ENCODE assay signal across 9 mouse cellular contexts in the genomic region with DNA sequence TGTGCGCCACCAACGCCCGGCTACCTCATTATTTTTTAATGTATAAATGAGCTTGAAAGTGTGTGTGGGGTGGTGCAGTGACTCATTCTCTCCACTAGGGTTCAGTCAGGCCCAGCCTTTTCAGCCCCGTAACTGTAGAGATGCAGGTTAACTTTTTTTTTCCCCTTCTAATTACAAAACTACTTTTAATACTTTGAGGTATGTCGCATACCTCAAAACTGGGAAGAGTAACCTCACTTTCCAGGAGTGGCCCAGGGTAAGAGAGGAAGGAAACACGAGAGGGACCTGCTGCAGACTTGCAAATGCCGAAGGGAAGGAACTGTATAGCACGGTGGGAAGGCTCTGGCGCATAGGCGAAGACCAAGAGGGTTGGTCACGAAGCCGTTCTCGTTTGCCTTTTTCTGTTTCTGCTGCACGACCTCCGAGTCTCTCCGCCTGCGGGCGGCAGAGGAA. TPM values are rescaled to one million over a fixed set of nuclear protein-coding genes. Genes with fewer than 3 reads are reported as not detected.
DNase-seq lines count a peak whose midpoint lies in the region; ATAC-seq and TF ChIP-seq lines count a peak whose summit lies in the region.
"Had no signal": no experiment of that assay in that cellular context is flagged by ENCODE, and none has a peak within 500 bp of the region (broad histone marks: within the 10 kb centered on the region; RNA-seq: fewer than 3 reads in every experiment).

No protein-coding gene starts in this region.

- peak overlapping the region; percentile 56 for H3K9ac ChIP-seq in ES-Bruce4 (ENCODE audit: low read depth, poor library complexity, severe bottlenecking)
- H3K9ac ChIP-seq in lung, embryonic 15.5 days: 0 out of 2 replicates have a peak overlapping the region, but pooled peaks have one; percentile 8
- no peak overlapping the region; the same call in 1 of the 2 replicates for H3K9ac ChIP-seq in neural tube, embryonic 15.5 days (replicated peaks)

- intact Hi-C loops in heart, postnatal 10 days (cut with DNase I): loop anchor here (1.0 kb wide), 2 partner anchors 19 to 71 kb away; partner anchors contain the start of gene Timeless

- peak overlapping the region; percentile 63 for H3K4me2 ChIP-seq in lung, embryonic 15.5 days
- peak overlapping the region; percentile 64 for H3K4me2 ChIP-seq in neural tube, embryonic 15.5 days

- TF ChIP-seq CTCF in ES-Bruce4 (IDR thresholded peaks at IDR 0.05; ENCODE audit: low read depth, low read length): peak; percentile 40
- TF ChIP-seq CTCF in brain, embryonic 14.5 days (IDR thresholded peaks at IDR 0.05; ENCODE audit: borderline replicate concordance, extremely low read depth, insufficient read depth, insufficient read length): peak; percentile 67; the same call in 1 of the 2 replicates
- TF ChIP-seq CTCF in embryonic fibroblast, embryonic 13.5 days (IDR thresholded peaks at IDR 0.05; ENCODE audit: borderline replicate concordance, insufficient read depth, low read length): peak; percentile 45; the same call in 1 of the 2 replicates

- TF ChIP-seq POLR2A in ES-Bruce4 (IDR thresholded peaks at IDR 0.05; ENCODE audit: insufficient read depth, low read length): no peak
- no peak for TF ChIP-seq POLR2A in brain, embryonic 14.5 days (IDR thresholded peaks at IDR 0.05; ENCODE audit: borderline replicate concordance, extremely low read depth, insufficient read depth, insufficient read length, poor library complexity, severe bottlenecking)
- TF ChIP-seq POLR2A in embryonic fibroblast, embryonic 13.5 days (IDR thresholded peaks at IDR 0.05; ENCODE audit: low read depth, low read length): no peak

- peak overlapping the region; percentile 74 for H3K4me3 ChIP-seq in ES-Bruce4 (ENCODE audit: low read depth, low read length)
- peak overlapping the region; percentile 10 for H3K4me3 ChIP-seq in embryonic fibroblast, embryonic 13.5 days (ENCODE audit: insufficient read depth, low read length)
- peak overlapping the region; percentile 34 for H3K4me3 ChIP-seq in lung, embryonic 15.5 days
- peak overlapping the region; percentile 28 for H3K4me3 ChIP-seq in neural tube, embryonic 15.5 days (replicated peaks)

- H3K9me3 ChIP-seq in ES-Bruce4 (replicated peaks; ENCODE audit: control insufficient read depth, insufficient read depth, low read length, poor library complexity, severe bottlenecking): no peaks in the 10 kb centered on the region
- H3K9me3 ChIP-seq in lung, embryonic 15.5 days: no peaks in the 10 kb centered on the region
- H3K9me3 ChIP-seq in neural tube, embryonic 15.5 days (replicated peaks): no peaks in the 10 kb centered on the region

- peaks cover 9% of the 10 kb centered on the region for H3K36me3 ChIP-seq in ES-Bruce4 (ENCODE audit: control insufficient read depth, insufficient read depth, low read length, poor library complexity, severe bottlenecking)
- H3K36me3 ChIP-seq in lung, embryonic 15.5 days: no peaks in the 10 kb centered on the region
- H3K36me3 ChIP-seq in neural tube, embryonic 15.5 days: no peaks in the 10 kb centered on the region

- peak overlapping the region; percentile 9; the same call in 1 of the 2 replicates for H3K27ac ChIP-seq in ES-Bruce4 (ENCODE audit: insufficient read depth, low read length)
- no peak overlapping the region for H3K27ac ChIP-seq in embryonic fibroblast, embryonic 13.5 days (ENCODE audit: insufficient read depth, low read length)
- H3K27ac ChIP-seq in lung, embryonic 15.5 days: 0 out of 2 replicates have a peak overlapping the region, but pooled peaks have one; percentile 25
- H3K27ac ChIP-seq in neural tube, embryonic 15.5 days (replicated peaks): no peak overlapping the region; the same call in 1 of the 2 replicates

- H3K4me1 ChIP-seq in ES-Bruce4 (ENCODE audit: control insufficient read depth, insufficient read depth, low read length): no peaks in the 10 kb centered on the region
- 0 out of 2 replicates have a peak, but pooled peaks cover 4% of the 10 kb centered on the region for H3K4me1 ChIP-seq in embryonic fibroblast, embryonic 13.5 days (ENCODE audit: control insufficient read depth, insufficient read depth, low read length)
- H3K4me1 ChIP-seq in lung, embryonic 15.5 days: peaks cover 18% of the 10 kb centered on the region
- peaks cover 22% of the 10 kb centered on the region for H3K4me1 ChIP-seq in neural tube, embryonic 15.5 days

- WGBS in lung, embryonic 15.5 days: 2% methylated on average over 18 of the region's 18 CpGs
- under 1% methylated on average over 18 of the region's 18 CpGs for WGBS in neural tube, embryonic 15.5 days

- TF ChIP-seq EP300 in ES-Bruce4 (IDR thresholded peaks at IDR 0.05; ENCODE audit: insufficient read depth, low read depth, low read length): no peak

- peak; percentile 41; the same call in 1 of the 2 replicates for ATAC-seq in lung, embryonic 15.5 days (ENCODE audit: borderline replicate concordance, extremely low read depth, low FRiP score, low TSS enrichment)
- ATAC-seq in neural tube, embryonic 15.5 days (ENCODE audit: low FRiP score): peak; percentile 37; the same call in 1 of the 2 replicates

- H3K27me3 ChIP-seq in ES-Bruce4 (ENCODE audit: control insufficient read depth, insufficient read depth, low read length, poor library complexity, severe bottlenecking): no peaks in the 10 kb centered on the region
- peaks cover 3% of the 10 kb centered on the region; the same call in 1 of the 2 replicates for H3K27me3 ChIP-seq in lung, embryonic 15.5 days
- 0 out of 2 replicates have a peak, but pooled peaks cover 5% of the 10 kb centered on the region for H3K27me3 ChIP-seq in neural tube, embryonic 15.5 days (replicated peaks)

- DNase-seq in brain, embryonic 14.5 days (ENCODE audit: low read depth): peak; percentile 80
- peak; percentile 70 to 77 for DNase-seq in heart, postnatal 10 days
- DNase-seq in kidney, postnatal 36 days: peak; percentile 82 to 83
- peak; percentile 67 for DNase-seq in testis, postnatal 10 days (ENCODE audit: low spot score)

RNA-seq across cellular contexts. Expression of gene Spryd4, which starts 1.3 kb away (rescaled TPM):
- polyA plus RNA-seq in ES-Bruce4 (2011; ENCODE audit: insufficient read depth, insufficient read length, low read depth, missing spikeins): 21.8 and 21.9 TPM in 2 replicates
- 12.6 and 15.2 TPM in 2 replicates for polyA plus RNA-seq in brain, embryonic 14.5 days (2012; rRNA removed)
- 14.5 and 17.6 TPM in 2 replicates for polyA plus RNA-seq in embryonic fibroblast, embryonic 13.5 days (2011; ENCODE audit: insufficient read length, low read depth, missing spikeins)
- total RNA-seq in heart, postnatal 10 days (2021): 10 to 100 TPM; 42.1 to 44.6 TPM
- 27.0 and 27.4 TPM in 2 replicates for polyA plus RNA-seq in lung, embryonic 15.5 days (2015; fragmentation: Nextera tagmentation; extraction: Ambion mirVana)
- polyA plus RNA-seq in neural tube, embryonic 15.5 days (2015; fragmentation: Nextera tagmentation; extraction: Ambion mirVana): 25.5 and 25.9 TPM in 2 replicates

RNA-seq across cellular contexts. Expression of gene Mip, which starts 12.7 kb away (rescaled TPM):
- polyA plus RNA-seq in ES-Bruce4 (2011; ENCODE audit: insufficient read depth, insufficient read length, low read depth, missing spikeins): 0.37 and 0.62 TPM in 2 replicates
- 0.36 and 0.39 TPM in 2 replicates for polyA plus RNA-seq in brain, embryonic 14.5 days (2012; rRNA removed)
- not detected in 2 replicates for polyA plus RNA-seq in embryonic fibroblast, embryonic 13.5 days (2011; ENCODE audit: insufficient read length, low read depth, missing spikeins)
- not detected for total RNA-seq in heart, postnatal 10 days (2021)
- not detected in 2 replicates for polyA plus RNA-seq in lung, embryonic 15.5 days (2015; fragmentation: Nextera tagmentation; extraction: Ambion mirVana)
- not detected in 2 replicates for polyA plus RNA-seq in neural tube, embryonic 15.5 days (2015; fragmentation: Nextera tagmentation; extraction: Ambion mirVana)
- total RNA-seq: layer of hippocampus, postnatal 36 days had no signal

RNA-seq across cellular contexts. Expression of gene Gls2, which starts 18.6 kb away (rescaled TPM):
- 24.3 and 30.9 TPM in 2 replicates for polyA plus RNA-seq in ES-Bruce4 (2011; ENCODE audit: insufficient read depth, insufficient read length, low read depth, missing spikeins)
- polyA plus RNA-seq in brain, embryonic 14.5 days (2012; rRNA removed): 2.4 and 4.4 TPM in 2 replicates
- polyA plus RNA-seq in embryonic fibroblast, embryonic 13.5 days (2011; ENCODE audit: insufficient read length, low read depth, missing spikeins): 1.1 and 1.2 TPM in 2 replicates
- under 1 TPM; 0.64 to 0.67 TPM for total RNA-seq in heart, postnatal 10 days (2021)
- 2.1 and 2.2 TPM in 2 replicates for polyA plus RNA-seq in lung, embryonic 15.5 days (2015; fragmentation: Nextera tagmentation; extraction: Ambion mirVana)
- 2.4 and 2.8 TPM in 2 replicates for polyA plus RNA-seq in neural tube, embryonic 15.5 days (2015; fragmentation: Nextera tagmentation; extraction: Ambion mirVana)

RNA-seq across cellular contexts. Expression of gene Timeless, which starts 19.0 kb away (rescaled TPM):
- 57.7 and 64.1 TPM in 2 replicates for polyA plus RNA-seq in ES-Bruce4 (2011; ENCODE audit: insufficient read depth, insufficient read length, low read depth, missing spikeins)
- polyA plus RNA-seq in brain, embryonic 14.5 days (2012; rRNA removed): 12.9 and 14.0 TPM in 2 replicates
- polyA plus RNA-seq in embryonic fibroblast, embryonic 13.5 days (2011; ENCODE audit: insufficient read length, low read depth, missing spikeins): 9.7 and 18.9 TPM in 2 replicates
- total RNA-seq in heart, postnatal 10 days (2021): 10 to 100 TPM; 11.5 to 17.3 TPM
- polyA plus RNA-seq in lung, embryonic 15.5 days (2015; fragmentation: Nextera tagmentation; extraction: Ambion mirVana): 61.4 and 63.1 TPM in 2 replicates
- 20.0 and 25.1 TPM in 2 replicates for polyA plus RNA-seq in neural tube, embryonic 15.5 days (2015; fragmentation: Nextera tagmentation; extraction: Ambion mirVana)

RNA-seq across cellular contexts. Expression of gene Rbms2, which starts 32.8 kb away (rescaled TPM):
- polyA plus RNA-seq in ES-Bruce4 (2011; ENCODE audit: insufficient read depth, insufficient read length, low read depth, missing spikeins): 133 and 137 TPM in 2 replicates
- 23.6 and 26.7 TPM in 2 replicates for polyA plus RNA-seq in brain, embryonic 14.5 days (2012; rRNA removed)
- 167 and 198 TPM in 2 replicates for polyA plus RNA-seq in embryonic fibroblast, embryonic 13.5 days (2011; ENCODE audit: insufficient read length, low read depth, missing spikeins)
- 10 to 100 TPM; 82.8 to 91.0 TPM for total RNA-seq in heart, postnatal 10 days (2021)
- polyA plus RNA-seq in lung, embryonic 15.5 days (2015; fragmentation: Nextera tagmentation; extraction: Ambion mirVana): 32.2 and 34.9 TPM in 2 replicates
- polyA plus RNA-seq in neural tube, embryonic 15.5 days (2015; fragmentation: Nextera tagmentation; extraction: Ambion mirVana): 6.5 and 12.7 TPM in 2 replicates

Comparison
In these comparisons a context has a peak if more than half of its experiments do, and no peak if none do; other contexts are left out.
1. H3K27ac ChIP-seq: peak in ES-Bruce4 (single experiment) and lung, embryonic 15.5 days (single experiment); none in embryonic fibroblast, embryonic 13.5 days (single experiment) and neural tube, embryonic 15.5 days (single experiment).
2. H3K4me3 ChIP-seq: peak in every context shown above with its lines; median percentile 74 in ES-Bruce4; 34 in lung, embryonic 15.5 days; 28 in neural tube, embryonic 15.5 days; 10 in embryonic fibroblast, embryonic 13.5 days.
3. Peak in every context shown above with its lines, with median percentiles within 50 percentile points of each other: CTCF ChIP-seq and DNase-seq.